Mouse (Mus musculus): ENCODE results near the gene Plekhs1. TPM values are rescaled to one million over a fixed set of nuclear protein-coding genes. Genes with fewer than 3 reads are reported as not detected.

Plekhs1 gene
- polyA plus RNA-seq, 1 experiment, result 0.18 TPM

DNA sequence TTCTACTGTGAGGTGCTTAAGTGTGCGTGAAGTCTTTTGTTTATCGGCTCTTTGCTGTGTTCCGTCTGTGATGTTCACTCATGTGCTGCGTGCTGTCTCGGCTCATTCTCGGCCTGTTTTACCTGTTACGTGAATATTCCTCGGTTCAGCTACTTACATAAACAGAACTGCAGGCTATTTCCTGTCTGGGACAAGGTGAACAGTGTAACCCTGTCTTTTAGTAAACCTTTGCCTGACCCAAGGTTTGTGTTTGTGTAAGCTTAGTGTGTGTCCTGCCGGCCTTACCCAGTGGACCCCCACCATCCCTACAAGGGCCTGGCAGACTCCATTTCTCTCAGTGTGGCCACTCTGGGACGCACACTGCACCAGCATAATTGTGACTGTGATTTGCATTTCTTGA is 28.7 kb upstream of the Plekhs1 start:
- no peak overlapping the region for H3K4me3 ChIP-seq (replicated peaks; ENCODE audit: extremely low read depth, low read depth, low read length)
- TF ChIP-seq POLR2A (IDR thresholded peaks at IDR 0.05; ENCODE audit: borderline replicate concordance, extremely low read depth, low read depth, low read length), result no peak
- TF ChIP-seq CTCF (IDR thresholded peaks at IDR 0.05; ENCODE audit: insufficient read depth, low read length), result no peak
- 78% methylated on average over 10 of the region's 10 CpGs for WGBS
- no peaks in the 10 kb centered on the region for H3K4me1 ChIP-seq (ENCODE audit: control insufficient read depth, insufficient read depth, low read length)
- no peak for DNase-seq

DNA sequence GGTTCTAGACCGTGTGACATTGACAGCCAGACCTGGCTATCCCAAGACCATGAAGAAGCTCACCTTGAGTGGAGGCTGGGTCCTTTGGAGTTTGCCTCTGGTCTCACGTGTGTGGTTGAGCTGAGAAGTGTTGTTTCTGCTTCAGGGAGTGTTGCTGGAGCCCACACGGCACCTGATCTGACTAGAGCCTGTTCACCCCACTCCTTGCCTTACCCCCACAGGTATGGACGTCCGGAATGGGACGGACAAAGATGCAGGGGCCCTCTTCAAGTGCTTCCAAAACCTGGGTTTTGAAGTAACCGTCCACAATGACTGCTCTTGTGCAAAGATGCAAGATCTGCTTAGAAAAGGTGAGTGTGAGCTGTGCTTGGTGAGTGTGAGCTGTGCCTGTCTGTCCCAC is 27.9 kb upstream of the Plekhs1 start:
- WGBS, result 87% methylated on average over 7 of the region's 7 CpGs
- Histone ChIP-seq H3K4me1 (ENCODE audit: control insufficient read depth, insufficient read depth, low read length) (0 out of 2 replicates have a peak, but pooled peaks cover 4% of the 10 kb centered on the region), H3K4me3 (replicated peaks; ENCODE audit: extremely low read depth, low read depth, low read length) (no peak overlapping the region)
- DNase-seq, result no peak
- TF ChIP-seq CTCF (IDR thresholded peaks at IDR 0.05; ENCODE audit: insufficient read depth, low read length) (no peak), POLR2A (IDR thresholded peaks at IDR 0.05; ENCODE audit: borderline replicate concordance, extremely low read depth, low read depth, low read length) (no peak)

DNA sequence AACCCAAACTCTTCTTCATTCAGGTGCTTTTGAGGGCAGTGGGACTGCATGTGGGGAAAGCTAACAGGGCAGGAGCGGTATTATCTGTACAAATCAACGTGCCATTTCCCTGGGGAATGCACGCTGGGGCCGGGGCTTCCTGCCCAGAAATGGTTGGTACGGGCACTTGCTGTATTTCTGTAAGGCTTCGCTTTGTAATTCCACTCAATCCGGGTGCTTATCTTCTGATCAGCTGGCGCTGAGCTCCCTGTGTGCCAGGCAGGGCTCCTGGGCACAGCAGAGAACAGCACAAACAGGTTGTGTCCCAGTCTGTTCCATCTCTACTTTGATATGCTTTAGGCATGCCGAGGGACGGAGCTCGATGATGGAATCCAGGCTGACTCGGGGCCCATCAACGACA is 25.1 kb upstream of the Plekhs1 start:
- Histone ChIP-seq H3K4me3 (replicated peaks; ENCODE audit: extremely low read depth, low read depth, low read length) (no peak overlapping the region), H3K4me1 (ENCODE audit: control insufficient read depth, insufficient read depth, low read length) (0 out of 2 replicates have a peak, but pooled peaks cover 4% of the 10 kb centered on the region)
- TF ChIP-seq CTCF (IDR thresholded peaks at IDR 0.05; ENCODE audit: insufficient read depth, low read length), result no peak
- TF ChIP-seq POLR2A (IDR thresholded peaks at IDR 0.05; ENCODE audit: borderline replicate concordance, extremely low read depth, low read depth, low read length), result no peak
- 90% methylated on average over 13 of the region's 13 CpGs for WGBS
- no peak for DNase-seq

DNA sequence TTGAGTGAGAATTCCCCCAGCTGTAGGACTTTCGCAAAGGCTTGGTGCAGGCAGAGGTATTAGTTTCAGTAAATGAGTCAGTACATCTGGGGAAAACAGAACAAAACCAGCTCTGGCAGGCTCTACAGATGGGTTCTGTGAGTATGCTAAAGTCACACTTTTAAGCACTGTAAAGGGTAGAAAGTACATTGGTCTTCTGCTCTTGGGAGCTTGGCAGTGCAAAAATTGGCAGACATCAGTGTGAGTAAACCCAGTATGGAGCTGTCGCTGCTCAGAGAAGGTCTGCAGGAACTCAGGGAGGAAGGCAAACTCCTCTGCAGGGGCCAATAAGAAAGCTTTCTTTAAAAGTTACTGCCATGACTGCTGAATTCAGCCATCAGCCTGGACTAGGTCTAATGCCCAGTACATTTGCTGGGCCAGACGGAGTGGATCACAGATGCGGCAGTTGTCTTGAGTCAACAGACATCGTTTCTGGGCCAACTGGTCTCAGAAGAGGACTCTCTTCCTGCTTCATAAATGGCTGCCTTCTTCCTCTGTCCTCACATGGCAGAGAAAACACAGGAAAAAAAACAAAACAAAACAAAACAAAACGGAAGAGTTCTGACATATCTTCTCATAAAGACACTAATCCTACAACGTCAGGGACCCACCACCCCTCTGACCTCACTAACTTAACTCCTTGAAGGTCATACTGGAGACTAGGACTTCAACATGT is 22.9 kb upstream of the Plekhs1 start:
- no peak for TF ChIP-seq POLR2A (IDR thresholded peaks at IDR 0.05; ENCODE audit: borderline replicate concordance, extremely low read depth, low read depth, low read length)
- TF ChIP-seq CTCF (IDR thresholded peaks at IDR 0.05; ENCODE audit: insufficient read depth, low read length), result no peak
- DNase-seq, result no peak
- no peak overlapping the region for H3K4me3 ChIP-seq (replicated peaks; ENCODE audit: extremely low read depth, low read depth, low read length)
- 48% methylated on average over 7 of the region's 7 CpGs for WGBS
- H3K4me1 ChIP-seq (ENCODE audit: control insufficient read depth, insufficient read depth, low read length), result peaks cover 4% of the 10 kb centered on the region; the same call in 1 of the 2 replicates

DNA sequence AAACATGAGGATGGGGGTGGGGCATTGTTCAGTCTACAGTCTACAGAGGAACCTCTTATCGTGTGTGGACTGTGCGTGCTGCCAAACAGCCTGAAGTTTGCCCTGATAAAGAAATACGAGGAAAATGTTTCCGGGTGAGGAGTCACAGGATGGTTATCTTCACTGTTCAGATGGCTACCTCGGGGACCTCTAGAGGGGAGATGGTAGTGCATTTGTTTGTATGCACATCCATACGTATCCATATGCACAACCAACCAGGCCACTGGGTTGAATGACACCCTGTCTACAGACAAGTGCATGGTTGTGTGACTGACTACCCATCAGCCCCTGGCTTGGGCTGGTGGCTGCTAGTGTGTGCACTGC is 22.4 kb upstream of the Plekhs1 start:
- Histone ChIP-seq H3K4me3 (replicated peaks; ENCODE audit: extremely low read depth, low read depth, low read length) (no peak overlapping the region), H3K4me1 (ENCODE audit: control insufficient read depth, insufficient read depth, low read length) (peaks cover 4% of the 10 kb centered on the region; the same call in 1 of the 2 replicates)
- TF ChIP-seq CTCF (IDR thresholded peaks at IDR 0.05; ENCODE audit: insufficient read depth, low read length) (no peak), POLR2A (IDR thresholded peaks at IDR 0.05; ENCODE audit: borderline replicate concordance, extremely low read depth, low read depth, low read length) (no peak)
- WGBS, result 38% methylated on average over 6 of the region's 6 CpGs
- no peak for DNase-seq

DNA sequence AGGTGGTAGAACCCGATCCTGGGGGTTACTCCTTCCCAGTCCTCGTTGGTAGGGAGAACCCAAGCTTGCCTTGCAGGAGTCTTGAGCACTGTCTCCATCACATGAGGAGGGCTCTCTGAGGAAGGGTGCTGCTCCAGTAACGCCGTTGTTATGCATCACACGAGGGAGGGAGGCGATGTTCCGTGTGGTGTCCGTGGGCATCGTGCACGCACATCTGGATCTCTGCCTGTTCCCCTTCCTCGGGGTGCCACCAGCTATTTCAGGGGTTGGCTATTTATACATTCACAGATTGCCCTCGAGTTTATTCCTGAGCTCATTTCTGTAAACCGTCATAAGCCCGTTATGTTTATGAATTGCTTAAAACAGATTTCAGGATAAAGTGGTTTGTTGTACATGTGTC is 18.0 kb upstream of the Plekhs1 start:
- no peak for TF ChIP-seq POLR2A (IDR thresholded peaks at IDR 0.05; ENCODE audit: borderline replicate concordance, extremely low read depth, low read depth, low read length)
- TF ChIP-seq CTCF (IDR thresholded peaks at IDR 0.05; ENCODE audit: insufficient read depth, low read length), result no peak
- H3K4me3 ChIP-seq (replicated peaks; ENCODE audit: extremely low read depth, low read depth, low read length), result no peak overlapping the region

DNA sequence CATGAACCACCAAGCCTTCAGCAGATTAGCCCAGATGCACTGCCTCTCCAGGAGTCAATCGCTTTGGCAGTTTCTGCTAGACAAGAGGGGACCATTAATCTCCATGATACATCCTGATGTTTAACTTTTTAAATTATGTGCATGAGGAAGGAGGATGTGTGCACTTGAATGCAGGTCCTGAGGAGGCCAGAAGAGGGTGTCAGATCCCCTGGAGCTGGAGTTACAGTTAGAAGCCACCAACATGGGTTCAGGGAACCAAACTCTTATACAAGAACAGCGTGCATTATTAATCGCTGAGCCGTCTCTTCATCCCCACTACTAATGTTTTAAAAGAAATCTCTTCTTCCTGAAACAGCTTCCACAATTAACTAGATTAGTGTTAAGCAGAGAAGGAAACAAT is 12.7 kb upstream of the Plekhs1 start:
- no peak for TF ChIP-seq CTCF (IDR thresholded peaks at IDR 0.05; ENCODE audit: insufficient read depth, low read length)
- TF ChIP-seq POLR2A (IDR thresholded peaks at IDR 0.05; ENCODE audit: borderline replicate concordance, extremely low read depth, low read depth, low read length), result no peak
- WGBS, result 95% methylated on average over 4 of the region's 4 CpGs
- no peak overlapping the region for H3K4me3 ChIP-seq (replicated peaks; ENCODE audit: extremely low read depth, low read depth, low read length)
- no peaks in the 10 kb centered on the region for H3K4me1 ChIP-seq (ENCODE audit: control insufficient read depth, insufficient read depth, low read length)
- no peak for DNase-seq

More for the DNA sequence above, 18.0 kb upstream of the Plekhs1 start:
- DNase-seq, result no peak
- WGBS, result 60% methylated on average over 14 of the region's 14 CpGs
- no peaks in the 10 kb centered on the region; the same call in 1 of the 2 replicates for H3K4me1 ChIP-seq (ENCODE audit: control insufficient read depth, insufficient read depth, low read length)

DNA sequence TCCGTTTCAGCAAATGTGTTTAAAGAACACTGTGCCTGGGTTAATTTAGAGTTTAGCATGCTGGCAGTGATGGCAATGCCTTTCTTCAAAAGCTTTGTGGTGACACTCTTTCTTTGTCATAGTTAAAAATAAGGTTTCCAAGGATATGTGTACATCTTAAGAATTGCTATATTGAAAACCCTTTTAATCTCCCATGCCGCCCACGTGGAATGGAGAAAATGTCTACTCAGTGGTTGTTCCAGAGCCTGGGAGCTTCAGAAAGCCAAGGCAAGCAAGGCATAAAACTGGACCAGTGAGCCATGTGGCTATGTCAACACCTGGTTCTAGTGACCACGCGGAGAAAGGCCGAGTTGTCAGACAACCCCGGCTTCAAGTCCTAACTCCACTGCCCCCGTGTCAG is 11.9 kb upstream of the Plekhs1 start:
- no peak for TF ChIP-seq CTCF (IDR thresholded peaks at IDR 0.05; ENCODE audit: insufficient read depth, low read length)
- no peak for TF ChIP-seq POLR2A (IDR thresholded peaks at IDR 0.05; ENCODE audit: borderline replicate concordance, extremely low read depth, low read depth, low read length)
- no peak for DNase-seq
- Histone ChIP-seq H3K4me1 (ENCODE audit: control insufficient read depth, insufficient read depth, low read length) (no peaks in the 10 kb centered on the region), H3K4me3 (replicated peaks; ENCODE audit: extremely low read depth, low read depth, low read length) (no peak overlapping the region)
- WGBS, result 87% methylated on average over 8 of the region's 8 CpGs

DNA sequence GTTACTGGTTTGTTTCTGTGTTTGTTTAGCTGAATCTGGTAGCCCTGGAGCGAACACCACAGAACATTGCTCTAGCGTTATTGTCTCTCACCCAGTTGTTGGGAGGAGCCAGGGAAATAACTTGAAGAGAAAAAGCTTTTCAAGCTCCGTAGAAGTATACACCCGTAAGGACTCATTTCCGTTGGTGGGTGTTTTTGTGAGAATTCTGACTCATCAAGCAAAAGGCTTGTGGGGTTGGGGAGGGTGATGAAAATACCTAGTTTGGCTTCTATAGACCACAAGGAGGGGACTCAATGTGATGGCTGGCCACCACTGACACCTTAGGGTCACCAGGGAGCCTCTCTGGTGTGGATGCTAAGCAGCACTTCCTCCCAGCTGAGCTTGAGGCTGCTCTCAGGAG is 10.5 kb upstream of the Plekhs1 start:
- no peak for DNase-seq
- Histone ChIP-seq H3K4me3 (replicated peaks; ENCODE audit: extremely low read depth, low read depth, low read length) (no peak overlapping the region), H3K4me1 (ENCODE audit: control insufficient read depth, insufficient read depth, low read length) (no peaks in the 10 kb centered on the region)
- 64% methylated on average over 5 of the region's 5 CpGs for WGBS
- TF ChIP-seq POLR2A (IDR thresholded peaks at IDR 0.05; ENCODE audit: borderline replicate concordance, extremely low read depth, low read depth, low read length), result no peak
- TF ChIP-seq CTCF (IDR thresholded peaks at IDR 0.05; ENCODE audit: insufficient read depth, low read length), result no peak

DNA sequence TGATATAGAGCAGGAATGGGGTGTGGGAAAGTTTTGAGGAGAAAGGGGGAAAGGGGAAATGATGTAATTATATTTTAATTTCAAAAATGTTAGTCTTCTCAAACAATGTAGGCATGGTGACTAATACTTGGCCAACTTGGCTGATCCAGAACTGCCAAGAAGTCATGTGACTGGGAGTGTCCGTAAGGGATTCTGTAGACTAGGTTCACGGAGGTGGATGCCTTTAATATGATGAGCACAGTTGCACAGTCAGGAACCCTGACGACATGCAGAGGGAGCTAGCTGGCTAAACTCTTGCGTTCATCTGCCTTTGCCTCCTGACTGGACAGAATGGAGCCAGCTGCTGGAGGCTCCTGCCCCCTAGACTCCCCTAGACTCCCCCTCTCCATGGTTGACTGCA is 9.6 kb upstream of the Plekhs1 start:
- TF ChIP-seq POLR2A (IDR thresholded peaks at IDR 0.05; ENCODE audit: borderline replicate concordance, extremely low read depth, low read depth, low read length) (no peak), CTCF (IDR thresholded peaks at IDR 0.05; ENCODE audit: insufficient read depth, low read length) (no peak)
- H3K4me1 ChIP-seq (ENCODE audit: control insufficient read depth, insufficient read depth, low read length), result no peaks in the 10 kb centered on the region
- no peak overlapping the region for H3K4me3 ChIP-seq (replicated peaks; ENCODE audit: extremely low read depth, low read depth, low read length)
- no peak for DNase-seq
- WGBS, result 58% methylated on average over 4 of the region's 4 CpGs
